12 mouse cellular contexts compared by ENCODE assay signal in genomic region chr16:25683531-25684248, GRCm38 (mm10). TPM values are rescaled to one million over a fixed set of nuclear protein-coding genes. Genes with fewer than 3 reads are reported as not detected.
A peak's percentile ranks its signal among the peaks of the same experiment; 100 is the strongest.
DNase-seq lines count a peak whose midpoint lies in the region; ATAC-seq and TF ChIP-seq lines count a peak whose summit lies in the region.
"Had no signal": no experiment of that assay in that cellular context is flagged by ENCODE, and none has a peak within 500 bp of the region (broad histone marks: within the 10 kb centered on the region; RNA-seq: fewer than 3 reads in every experiment).

Trp63 (plus strand) TSS chr16:25683763.

- H3K4me3 ChIP-seq in forebrain, embryonic 16.5 days (replicated peaks; ENCODE audit: low read length), result no peak within 1 kb of the TSS
- H3K4me3 ChIP-seq in forebrain, embryonic 15.5 days, result no peak within 1 kb of the TSS
- peak within 1 kb of the TSS; percentile 54; the same call in 1 of the 2 replicates for H3K4me3 ChIP-seq in testis, adult 2 months (ENCODE audit: control insufficient read depth, low read depth, low read length)
- H3K4me3 ChIP-seq in stomach, embryonic 16.5 days (replicated peaks; ENCODE audit: low read length), result no peak within 1 kb of the TSS
- no peak within 1 kb of the TSS for H3K4me3 ChIP-seq in neural tube, embryonic 15.5 days (replicated peaks)
- H3K4me3 ChIP-seq: hindbrain, embryonic 12.5 days; liver, embryonic 13.5 days; midbrain, embryonic 10.5 days had no signal

- H3K36me3 ChIP-seq in forebrain, embryonic 16.5 days (ENCODE audit: control insufficient read depth, insufficient read depth), result no peaks in the 10 kb centered on the region
- H3K36me3 ChIP-seq in forebrain, embryonic 15.5 days, result no peaks in the 10 kb centered on the region
- no peaks in the 10 kb centered on the region for H3K36me3 ChIP-seq in testis, adult 2 months (ENCODE audit: control insufficient read depth, insufficient read depth, low read length)
- H3K36me3 ChIP-seq in stomach, embryonic 16.5 days (ENCODE audit: control insufficient read depth, insufficient read depth, low read length), result no peaks in the 10 kb centered on the region
- H3K36me3 ChIP-seq in neural tube, embryonic 15.5 days, result no peaks in the 10 kb centered on the region
- H3K36me3 ChIP-seq: hindbrain, embryonic 12.5 days; liver, embryonic 13.5 days; midbrain, embryonic 10.5 days had no signal

- TF ChIP-seq POLR2A in testis, adult 2 months (IDR thresholded peaks at IDR 0.05; ENCODE audit: control insufficient read depth, low read depth, low read length), result no peak

- intact Hi-C loops in heart, postnatal 10 days (cut with DNase I), result loop anchor here (10.0 kb wide), 2 partner anchors 239 to 309 kb away; no protein-coding TSS in a partner anchor

- H3K9ac ChIP-seq in forebrain, embryonic 16.5 days (replicated peaks; ENCODE audit: low read depth, low read length), result no peak within 1 kb of the TSS
- H3K9ac ChIP-seq in forebrain, embryonic 15.5 days (replicated peaks), result no peak within 1 kb of the TSS
- no peak within 1 kb of the TSS for H3K9ac ChIP-seq in stomach, embryonic 16.5 days (ENCODE audit: low read length)
- H3K9ac ChIP-seq in neural tube, embryonic 15.5 days (replicated peaks), result no peak within 1 kb of the TSS
- H3K9ac ChIP-seq: hindbrain, embryonic 12.5 days; liver, embryonic 13.5 days had no signal

- TF ChIP-seq CTCF in testis, adult 2 months (IDR thresholded peaks at IDR 0.05; ENCODE audit: control insufficient read depth, insufficient read depth, insufficient replicate concordance, low read depth, low read length), result no peak

- ATAC-seq in forebrain, embryonic 16.5 days, result no peak
- no peak for ATAC-seq in forebrain, embryonic 15.5 days (replicated peaks)
- no peak for ATAC-seq in stomach, embryonic 16.5 days (ENCODE audit: insufficient read depth, low FRiP score)
- ATAC-seq in neural tube, embryonic 15.5 days (ENCODE audit: low FRiP score), result no peak

- H3K27me3 ChIP-seq in forebrain, embryonic 16.5 days (replicated peaks; ENCODE audit: control insufficient read depth, insufficient read depth, low read length), result no peaks in the 10 kb centered on the region
- H3K27me3 ChIP-seq in forebrain, embryonic 15.5 days, result no peaks in the 10 kb centered on the region
- H3K27me3 ChIP-seq in testis, adult 2 months (ENCODE audit: control insufficient read depth, insufficient read depth, low read length), result no peaks in the 10 kb centered on the region
- H3K27me3 ChIP-seq in stomach, embryonic 16.5 days (ENCODE audit: control insufficient read depth, insufficient read depth, low read length), result no peaks in the 10 kb centered on the region
- no peaks in the 10 kb centered on the region for H3K27me3 ChIP-seq in neural tube, embryonic 15.5 days (replicated peaks)
- H3K27me3 ChIP-seq: hindbrain, embryonic 12.5 days; liver, embryonic 13.5 days had no signal

- DNase-seq in testis, postnatal 10 days (ENCODE audit: low spot score), result no peak
- peak; percentile 15 to 31 for DNase-seq in heart, postnatal 10 days
- DNase-seq in right cerebral cortex, adult 2 months (ENCODE audit: low spot score in 2 of 2), result no peak
- DNase-seq: cerebellum, postnatal 10 days; liver, embryonic 13.5 days had no signal

- 44% methylated on average over 8 of the region's 8 CpGs for WGBS in forebrain, embryonic 16.5 days
- 46% methylated on average over 8 of the region's 8 CpGs for WGBS in forebrain, embryonic 15.5 days
- WGBS in stomach, embryonic 16.5 days, result 32% methylated on average over 8 of the region's 8 CpGs
- WGBS in neural tube, embryonic 15.5 days, result 40% methylated on average over 8 of the region's 8 CpGs

- H3K9me3 ChIP-seq in forebrain, embryonic 16.5 days (ENCODE audit: control insufficient read depth, low read length), result no peaks in the 10 kb centered on the region
- no peaks in the 10 kb centered on the region for H3K9me3 ChIP-seq in forebrain, embryonic 15.5 days
- H3K9me3 ChIP-seq in stomach, embryonic 16.5 days (replicated peaks; ENCODE audit: control insufficient read depth, low read length), result no peaks in the 10 kb centered on the region
- H3K9me3 ChIP-seq in neural tube, embryonic 15.5 days (replicated peaks), result no peaks in the 10 kb centered on the region
- H3K9me3 ChIP-seq: hindbrain, embryonic 12.5 days; liver, embryonic 13.5 days; midbrain, embryonic 10.5 days had no signal

- no peak within 1 kb of the TSS for H3K27ac ChIP-seq in forebrain, embryonic 16.5 days (ENCODE audit: low read length)
- H3K27ac ChIP-seq in forebrain, embryonic 15.5 days (replicated peaks), result no peak within 1 kb of the TSS
- H3K27ac ChIP-seq in testis, adult 2 months (ENCODE audit: control insufficient read depth, insufficient read depth, low read depth, low read length), result peak within 1 kb of the TSS; percentile 73
- no peak within 1 kb of the TSS for H3K27ac ChIP-seq in stomach, embryonic 16.5 days (ENCODE audit: low read length)
- no peak within 1 kb of the TSS for H3K27ac ChIP-seq in neural tube, embryonic 15.5 days (replicated peaks)
- H3K27ac ChIP-seq: hindbrain, embryonic 12.5 days; liver, embryonic 13.5 days; midbrain, embryonic 10.5 days had no signal

- 0 out of 2 replicates have a peak, but pooled peaks cover 4% of the 10 kb centered on the region for H3K4me1 ChIP-seq in forebrain, embryonic 16.5 days (replicated peaks; ENCODE audit: control insufficient read depth, insufficient read depth, low read length)
- H3K4me1 ChIP-seq in forebrain, embryonic 15.5 days, result no peaks in the 10 kb centered on the region
- peaks cover 2% of the 10 kb centered on the region; the same call in 1 of the 2 replicates for H3K4me1 ChIP-seq in testis, adult 2 months (ENCODE audit: control insufficient read depth, insufficient read depth, low read length)
- H3K4me1 ChIP-seq in stomach, embryonic 16.5 days (ENCODE audit: control insufficient read depth, insufficient read depth, low read length), result peaks cover 2% of the 10 kb centered on the region; the same call in 1 of the 2 replicates
- no peaks in the 10 kb centered on the region for H3K4me1 ChIP-seq in neural tube, embryonic 15.5 days
- H3K4me1 ChIP-seq: hindbrain, embryonic 12.5 days; liver, embryonic 13.5 days had no signal

- H3K4me2 ChIP-seq in forebrain, embryonic 16.5 days (ENCODE audit: low read length), result peak within 1 kb of the TSS; percentile 7; the same call in 1 of the 2 replicates
- no peak within 1 kb of the TSS for H3K4me2 ChIP-seq in forebrain, embryonic 15.5 days (replicated peaks)
- H3K4me2 ChIP-seq in stomach, embryonic 16.5 days (ENCODE audit: low read depth, low read length), result no peak within 1 kb of the TSS
- no peak within 1 kb of the TSS for H3K4me2 ChIP-seq in neural tube, embryonic 15.5 days
- H3K4me2 ChIP-seq: hindbrain, embryonic 12.5 days; liver, embryonic 13.5 days had no signal

RNA-seq across cellular contexts. Expression of gene Trp63, which starts in this region (rescaled TPM):
- 0.10 and 0.15 TPM in 2 replicates for polyA plus RNA-seq in forebrain, embryonic 16.5 days (2015; fragmentation: Nextera tagmentation; extraction: Ambion mirVana)
- 0.13 and 0.17 TPM in 2 replicates for polyA plus RNA-seq in forebrain, embryonic 15.5 days (2015; fragmentation: Nextera tagmentation; extraction: Ambion mirVana)
- 0.78 and 1.3 TPM in 2 replicates for polyA plus RNA-seq in testis, adult 2 months (2012; rRNA removed)
- total RNA-seq in heart, postnatal 10 days (2021), result 1 to 10 TPM; 1.0 to 1.1 TPM
- polyA plus RNA-seq in stomach, embryonic 16.5 days (2015; fragmentation: Nextera tagmentation; extraction: Ambion mirVana), result 42.5 and 54.4 TPM in 2 replicates
- polyA plus RNA-seq in neural tube, embryonic 15.5 days (2015; fragmentation: Nextera tagmentation; extraction: Ambion mirVana), result 0.14 and 13.5 TPM in 2 replicates

Comparison
In these comparisons a context has a peak if more than half of its experiments do, and no peak if none do; other contexts are left out.
1. DNase-seq: peak in heart, postnatal 10 days (2 of 2); none in testis, postnatal 10 days (single experiment) and right cerebral cortex, adult 2 months (0 of 2).